Mouse (Mus musculus): ENCODE results near the gene Ptprn2. TPM values are rescaled to one million over a fixed set of nuclear protein-coding genes. Genes with fewer than 3 reads are reported as not detected.
A peak's percentile ranks its signal among the peaks of the same experiment; 100 is the strongest.

The Ptprn2 gene
- not detected in 2 replicates for polyA plus RNA-seq (2012; ENCODE audit: insufficient read depth, insufficient read length, missing spikeins)

GRCm38 (mm10) chr12:116485591-116486403 lies at the start of gene Ptprn2:
TSS of gene Ptprn2 (plus strand) at chr12:116485720.
- Histone ChIP-seq H3K4me1 (ENCODE audit: control insufficient read depth, insufficient read depth, low read length) (peaks cover 2% of the 10 kb centered on the region; the same call in 1 of the 2 replicates), H3K27ac (ENCODE audit: insufficient read depth, low read depth, low read length) (no peak within 1 kb of the TSS), H3K4me3 (ENCODE audit: insufficient read depth, low read length) (peak within 1 kb of the TSS; percentile 44)
- TF ChIP-seq CTCF (IDR thresholded peaks at IDR 0.05; ENCODE audit: low read depth, low read length) (no peak), POLR2A (IDR thresholded peaks at IDR 0.05; ENCODE audit: borderline replicate concordance, low read depth, low read length) (no peak)

GRCm38 (mm10) chr12:116436125-116436524 lies 49.4 kb upstream of the Ptprn2 start:
- TF ChIP-seq CTCF (IDR thresholded peaks at IDR 0.05; ENCODE audit: low read depth, low read length): no peak
- TF ChIP-seq POLR2A (IDR thresholded peaks at IDR 0.05; ENCODE audit: borderline replicate concordance, low read depth, low read length): no peak

GRCm38 (mm10) chr12:116438591-116438990 lies 46.9 kb upstream of the Ptprn2 start:
- H3K4me3 ChIP-seq (ENCODE audit: insufficient read depth, low read length): no peak overlapping the region
- H3K4me1 ChIP-seq (ENCODE audit: control insufficient read depth, insufficient read depth, low read length): peaks cover 18% of the 10 kb centered on the region
- no peak for TF ChIP-seq CTCF (IDR thresholded peaks at IDR 0.05; ENCODE audit: low read depth, low read length)
- TF ChIP-seq POLR2A (IDR thresholded peaks at IDR 0.05; ENCODE audit: borderline replicate concordance, low read depth, low read length): no peak
- H3K27ac ChIP-seq (ENCODE audit: insufficient read depth, low read depth, low read length): no peak overlapping the region

More at GRCm38 (mm10) chr12:116436125-116436524, 49.4 kb upstream of the Ptprn2 start:
- peak overlapping the region; percentile 22; the same call in 1 of the 2 replicates for H3K27ac ChIP-seq (ENCODE audit: insufficient read depth, low read depth, low read length)
- peaks cover 8% of the 10 kb centered on the region for H3K4me1 ChIP-seq (ENCODE audit: control insufficient read depth, insufficient read depth, low read length)
- no peak overlapping the region for H3K4me3 ChIP-seq (ENCODE audit: insufficient read depth, low read length)

- peaks cover 17% of the 10 kb centered on the region for H3K4me1 ChIP-seq (ENCODE audit: control insufficient read depth, insufficient read depth, low read length)
- H3K27ac ChIP-seq (ENCODE audit: insufficient read depth, low read depth, low read length): peak overlapping the region; percentile 81
- TF ChIP-seq CTCF (IDR thresholded peaks at IDR 0.05; ENCODE audit: low read depth, low read length) (no peak), POLR2A (IDR thresholded peaks at IDR 0.05; ENCODE audit: borderline replicate concordance, low read depth, low read length) (no peak)
- no peak overlapping the region for H3K4me3 ChIP-seq (ENCODE audit: insufficient read depth, low read length)
Measured at GRCm38 (mm10) chr12:116442184-116442583, 43.3 kb upstream of the Ptprn2 start.

GRCm38 (mm10) chr12:116449536-116449935 lies 36.0 kb upstream of the Ptprn2 start:
- TF ChIP-seq POLR2A (IDR thresholded peaks at IDR 0.05; ENCODE audit: borderline replicate concordance, low read depth, low read length) (no peak), CTCF (IDR thresholded peaks at IDR 0.05; ENCODE audit: low read depth, low read length) (no peak)
- no peak overlapping the region for H3K4me3 ChIP-seq (ENCODE audit: insufficient read depth, low read length)
- H3K4me1 ChIP-seq (ENCODE audit: control insufficient read depth, insufficient read depth, low read length): peaks cover 7% of the 10 kb centered on the region

GRCm38 (mm10) chr12:116460379-116461065 lies 25.0 kb upstream of the Ptprn2 start:
- Histone ChIP-seq H3K4me3 (ENCODE audit: insufficient read depth, low read length) (no peak overlapping the region), H3K4me1 (ENCODE audit: control insufficient read depth, insufficient read depth, low read length) (peaks cover 19% of the 10 kb centered on the region), H3K27ac (ENCODE audit: insufficient read depth, low read depth, low read length) (peak overlapping the region; percentile 41)
- TF ChIP-seq CTCF (IDR thresholded peaks at IDR 0.05; ENCODE audit: low read depth, low read length) (no peak), POLR2A (IDR thresholded peaks at IDR 0.05; ENCODE audit: borderline replicate concordance, low read depth, low read length) (no peak)

More at GRCm38 (mm10) chr12:116449536-116449935, 36.0 kb upstream of the Ptprn2 start:
- H3K27ac ChIP-seq (ENCODE audit: insufficient read depth, low read depth, low read length): no peak overlapping the region

GRCm38 (mm10) chr12:116467030-116467429 lies 18.5 kb upstream of the Ptprn2 start:
- no peak overlapping the region for H3K27ac ChIP-seq (ENCODE audit: insufficient read depth, low read depth, low read length)
- no peak overlapping the region for H3K4me3 ChIP-seq (ENCODE audit: insufficient read depth, low read length)
- TF ChIP-seq POLR2A (IDR thresholded peaks at IDR 0.05; ENCODE audit: borderline replicate concordance, low read depth, low read length) (no peak), CTCF (IDR thresholded peaks at IDR 0.05; ENCODE audit: low read depth, low read length) (no peak)
- 0 out of 2 replicates have a peak, but pooled peaks cover 4% of the 10 kb centered on the region for H3K4me1 ChIP-seq (ENCODE audit: control insufficient read depth, insufficient read depth, low read length)

GRCm38 (mm10) chr12:116468348-116468747 lies 17.2 kb upstream of the Ptprn2 start:
- H3K4me1 ChIP-seq (ENCODE audit: control insufficient read depth, insufficient read depth, low read length): peaks cover 6% of the 10 kb centered on the region; the same call in 1 of the 2 replicates
- no peak for TF ChIP-seq POLR2A (IDR thresholded peaks at IDR 0.05; ENCODE audit: borderline replicate concordance, low read depth, low read length)
- TF ChIP-seq CTCF (IDR thresholded peaks at IDR 0.05; ENCODE audit: low read depth, low read length): no peak
- no peak overlapping the region for H3K4me3 ChIP-seq (ENCODE audit: insufficient read depth, low read length)
- no peak overlapping the region for H3K27ac ChIP-seq (ENCODE audit: insufficient read depth, low read depth, low read length)

- no peak for TF ChIP-seq POLR2A (IDR thresholded peaks at IDR 0.05; ENCODE audit: borderline replicate concordance, low read depth, low read length)
- TF ChIP-seq CTCF (IDR thresholded peaks at IDR 0.05; ENCODE audit: low read depth, low read length): no peak
Measured at GRCm38 (mm10) chr12:116469096-116469495, 16.4 kb upstream of the Ptprn2 start.

More at GRCm38 (mm10) chr12:116469096-116469495, 16.4 kb upstream of the Ptprn2 start:
- H3K4me1 ChIP-seq (ENCODE audit: control insufficient read depth, insufficient read depth, low read length): peaks cover 7% of the 10 kb centered on the region; the same call in 1 of the 2 replicates
- no peak overlapping the region for H3K27ac ChIP-seq (ENCODE audit: insufficient read depth, low read depth, low read length)
- no peak overlapping the region for H3K4me3 ChIP-seq (ENCODE audit: insufficient read depth, low read length)

Measured in bone marrow macrophage, adult 2 months (primary cell).